Mouse (Mus musculus): Measurements from ENCODE around the gene Rps15.
A peak's percentile ranks its signal among the peaks of the same experiment; 100 is the strongest.

Gene Rps15

GRCm38 (mm10) chr10:80260642-80261584 lies 31.3 kb upstream of the Rps15 start, which contains the start of the genes Gamt and Dazap1:
TSS of gene Gamt (minus strand) at chr10:80261012.
TSS of gene Dazap1 (plus strand) at chr10:80261486.
- peak; percentile 97 for DNase-seq (ENCODE audit: low spot score)

GRCm38 (mm10) chr10:80261585-80261968 lies 30.7 kb upstream of the Rps15 start:
- DNase-seq (ENCODE audit: low spot score) = peak; percentile 99

GRCm38 (mm10) chr10:80262169-80262568 lies 30.1 kb upstream of the Rps15 start:
- no peak for DNase-seq (ENCODE audit: low spot score)

- no peak for DNase-seq (ENCODE audit: low spot score)
Measured at GRCm38 (mm10) chr10:80262776-80263365, 29.4 kb upstream of the Rps15 start.

GRCm38 (mm10) chr10:80264341-80265148 lies 27.7 kb upstream of the Rps15 start:
- DNase-seq (ENCODE audit: low spot score) = peak; percentile 99

GRCm38 (mm10) chr10:80265149-80265486 lies 27.1 kb upstream of the Rps15 start:
- no peak for DNase-seq (ENCODE audit: low spot score)

- no peak for DNase-seq (ENCODE audit: low spot score)
Measured at GRCm38 (mm10) chr10:80270099-80270498, 22.2 kb upstream of the Rps15 start.

GRCm38 (mm10) chr10:80270734-80271181 lies 21.5 kb upstream of the Rps15 start:
- DNase-seq (ENCODE audit: low spot score) = no peak

GRCm38 (mm10) chr10:80271186-80271843 lies 20.9 kb upstream of the Rps15 start:
- no peak for DNase-seq (ENCODE audit: low spot score)

- DNase-seq (ENCODE audit: low spot score) = no peak
Measured at GRCm38 (mm10) chr10:80271870-80272585, 20.2 kb upstream of the Rps15 start.

- peak; percentile 55 for DNase-seq (ENCODE audit: low spot score)
Measured at GRCm38 (mm10) chr10:80273847-80274246, 18.4 kb upstream of the Rps15 start.

- no peak for DNase-seq (ENCODE audit: low spot score)
Measured at GRCm38 (mm10) chr10:80276238-80276637, 16.0 kb upstream of the Rps15 start.

GRCm38 (mm10) chr10:80278390-80278789 lies 13.9 kb upstream of the Rps15 start:
- no peak for DNase-seq (ENCODE audit: low spot score)

GRCm38 (mm10) chr10:80279273-80279672 lies 13.0 kb upstream of the Rps15 start:
- DNase-seq (ENCODE audit: low spot score) = no peak

GRCm38 (mm10) chr10:80281304-80281703 lies 10.9 kb upstream of the Rps15 start:
- peak; percentile 63 for DNase-seq (ENCODE audit: low spot score)

- peak; percentile 81 for DNase-seq (ENCODE audit: low spot score)
Measured at GRCm38 (mm10) chr10:80281921-80282371, 10.3 kb upstream of the Rps15 start.

GRCm38 (mm10) chr10:80282481-80283441 lies 9.5 kb upstream of the Rps15 start:
- peak; percentile 65 for DNase-seq (ENCODE audit: low spot score)

- no peak for DNase-seq (ENCODE audit: low spot score)
Measured at GRCm38 (mm10) chr10:80285222-80286070, 6.8 kb upstream of the Rps15 start.

- no peak for DNase-seq (ENCODE audit: low spot score)
Measured at GRCm38 (mm10) chr10:80288097-80288496, 4.2 kb upstream of the Rps15 start.

Measured in lung, postnatal 25 days (tissue).